Mouse (Mus musculus) urinary bladder, postnatal 36 days (tissue): Measurements from ENCODE around the gene Klhl7.
"Not testable (repeated sequence)": the region's sequence is repeated elsewhere in the genome, so short reads cannot be mapped to it uniquely, and the experiment has no call there.

Experiments used
- DNase-seq, 2 experiments: peaks; one replicate each; pipeline ENCODE4 v3.0.0; 2022; ENCODE audit warnings: low spot score in 2 of 2, mixed read lengths in 1 of 2

The Klhl7 gene

GRCm38 (mm10) chr5:24095393-24095792 lies 5.0 kb upstream of the Klhl7 start:
- no peak for DNase-seq

GRCm38 (mm10) chr5:24095881-24096280 lies 4.5 kb upstream of the Klhl7 start:
- no peak for DNase-seq

GRCm38 (mm10) chr5:24100810-24101311 lies 456 bp downstream of the Klhl7 start:
- peak; percentile 10 to 46 for DNase-seq

- DNase-seq, result no peak
These were observed 1.2 kb downstream of the Klhl7 start for GRCm38 (mm10) chr5:24101446-24102140.

GRCm38 (mm10) chr5:24103235-24103634 lies 2.8 kb downstream of the Klhl7 start:
- not testable (repeated sequence) for DNase-seq

GRCm38 (mm10) chr5:24103841-24104240 lies 3.4 kb downstream of the Klhl7 start:
- DNase-seq, result no peak

- no peak for DNase-seq
These were observed 6.8 kb downstream of the Klhl7 start for GRCm38 (mm10) chr5:24107071-24107739.

- no peak for DNase-seq
These were observed 7.3 kb downstream of the Klhl7 start for GRCm38 (mm10) chr5:24107740-24108098.

GRCm38 (mm10) chr5:24110068-24110467 lies 9.7 kb downstream of the Klhl7 start:
- DNase-seq, result no peak

- DNase-seq, result no peak
These were observed 11.9 kb downstream of the Klhl7 start for GRCm38 (mm10) chr5:24112116-24112903.

- DNase-seq, result no peak
These were observed 21.8 kb downstream of the Klhl7 start for GRCm38 (mm10) chr5:24122221-24122620.

- DNase-seq, result no peak
These were observed 23.8 kb downstream of the Klhl7 start for GRCm38 (mm10) chr5:24124175-24124574.

GRCm38 (mm10) chr5:24124579-24125276 lies 24.3 kb downstream of the Klhl7 start:
- DNase-seq, result no peak

- DNase-seq, result no peak
These were observed 25.7 kb downstream of the Klhl7 start for GRCm38 (mm10) chr5:24125910-24126636.

- DNase-seq, result no peak
These were observed 26.6 kb downstream of the Klhl7 start for GRCm38 (mm10) chr5:24126967-24127366.

- no peak for DNase-seq
These were observed 46.6 kb downstream of the Klhl7 start for GRCm38 (mm10) chr5:24146964-24147363.

GRCm38 (mm10) chr5:24152199-24152598 lies 51.8 kb downstream of the Klhl7 start:
- no peak for DNase-seq

GRCm38 (mm10) chr5:24156774-24157173 lies 56.4 kb downstream of the Klhl7 start:
- DNase-seq, result no peak

- peak; percentile 89 to 93 for DNase-seq
These were observed 64.5 kb downstream of the Klhl7 start, which contains the start of gene Nupl2 for GRCm38 (mm10) chr5:24164789-24165445. TSS of gene Nupl2 (plus strand) at chr5:24164963.

GRCm38 (mm10) chr5:24167263-24167662 lies 66.9 kb downstream of the Klhl7 start:
- DNase-seq, result no peak
